Mouse (Mus musculus) MEL (cell line): ENCODE results near the gene Sclt1. TPM values are rescaled to one million over a fixed set of nuclear protein-coding genes. Genes with fewer than 3 reads are reported as not detected.

ENCODE experiments used
- DNase-seq: peaks from one replicate; pipeline ENCODE4 v3.0.0; 2011; ENCODE audit warnings: low read depth, low spot score
- H3K27ac ChIP-seq: 2 replicates; pipeline ENCODE4 v1.5.1; 2012; ENCODE audit warnings: low read depth, mild to moderate bottlenecking, control low read depth, low read length, moderate library complexity; ENCODE audit not compliant: control insufficient read depth
- H3K27me3 ChIP-seq, 2 experiments: fragments of 150-350 bp in 1 of 2; sonication (generic) in 1 of 2; 2 replicates each; pipeline ENCODE4 v1.6.1; 2012; ENCODE audit warnings: low read length in 2 of 2, mild to moderate bottlenecking in 2 of 2, improper control_type of control experiment in 1 of 2, moderate library complexity in 1 of 2; ENCODE audit not compliant: insufficient read depth in 2 of 2, control insufficient read depth in 1 of 2
- H3K36me3 ChIP-seq, 2 experiments: 2 replicates each; pipeline ENCODE4 v1.6.1; 2012 to 2014; ENCODE audit warnings: low read length in 2 of 2, improper control_type of control experiment in 1 of 2, inconsistent platforms in 1 of 2, mild to moderate bottlenecking in 1 of 2; ENCODE audit not compliant: insufficient read depth in 2 of 2, control insufficient read depth in 1 of 2
- H3K4me1 ChIP-seq, 2 experiments: fragments of 150-350 bp in 1 of 2; sonication (generic) in 1 of 2; 2 replicates each; pipeline ENCODE4 v1.6.1; 2012; ENCODE audit warnings: low read length in 2 of 2, improper control_type of control experiment in 1 of 2, mild to moderate bottlenecking in 1 of 2; ENCODE audit not compliant: insufficient read depth in 2 of 2, control insufficient read depth in 1 of 2
- H3K4me3 ChIP-seq, 2 experiments: fragments of 150-350 bp in 1 of 2; sonication (generic) in 1 of 2; 2 replicates each; pipeline ENCODE4 v1.5.1; 2012; ENCODE audit warnings: low read depth in 2 of 2, low read length in 2 of 2, mild to moderate bottlenecking in 2 of 2, moderate library complexity in 2 of 2, control low read depth in 1 of 2, improper control_type of control experiment in 1 of 2; ENCODE audit not compliant: control insufficient read depth in 1 of 2, insufficient read depth in 1 of 2
- H3K79me2 ChIP-seq: 2 replicates; pipeline ENCODE4 v1.6.1; 2012; ENCODE audit warnings: mild to moderate bottlenecking, low read length, moderate library complexity; ENCODE audit not compliant: control insufficient read depth, poor library complexity, insufficient read depth
- H3K9ac ChIP-seq: 2 replicates; pipeline ENCODE4 v1.6.1; 2012; ENCODE audit warnings: low read depth, mild to moderate bottlenecking, control low read depth, low read length, moderate library complexity; ENCODE audit not compliant: control insufficient read depth, poor library complexity, severe bottlenecking
- H3K9me3 ChIP-seq: fragments of 150-350 bp; sonication (generic); replicated peaks from 2 replicates; pipeline ENCODE4 v1.6.1; 2012; ENCODE audit warnings: mild to moderate bottlenecking, low read length, improper control_type of control experiment, moderate library complexity; ENCODE audit not compliant: insufficient read depth
- CHD1 ChIP-seq: IDR thresholded peaks from 2 replicates; pipeline ENCODE4 v1.6.1; 2012; ENCODE audit warnings: low read depth, mild to moderate bottlenecking, inconsistent platforms, low read length, improper control_type of control experiment
- ELF1 ChIP-seq: IDR thresholded peaks from 2 replicates; pipeline ENCODE4 v1.6.1; 2014; ENCODE audit warnings: low read depth, mild to moderate bottlenecking, inconsistent platforms, low read length, improper control_type of control experiment, moderate library complexity
- EP300 ChIP-seq, 2 experiments: IDR thresholded peaks; 2 replicates each; pipeline ENCODE4 v1.6.1; 2011; ENCODE audit warnings: improper control_type of control experiment in 2 of 2, low read length in 2 of 2, low read depth in 1 of 2, mild to moderate bottlenecking in 1 of 2
- GABPA ChIP-seq: IDR thresholded peaks from 2 replicates; pipeline ENCODE4 v1.6.1; 2012; ENCODE audit warnings: low read depth, mild to moderate bottlenecking, inconsistent platforms, low read length, improper control_type of control experiment, moderate library complexity
- GATA1 ChIP-seq: IDR thresholded peaks from 2 replicates; pipeline ENCODE4 v1.6.1; 2011; ENCODE audit warnings: low read depth, low read length, improper control_type of control experiment
- HCFC1 ChIP-seq: IDR thresholded peaks from 2 replicates; pipeline ENCODE4 v1.6.1; 2012; ENCODE audit warnings: low read depth, mild to moderate bottlenecking, inconsistent platforms, low read length, improper control_type of control experiment, moderate library complexity
- JUND ChIP-seq: IDR thresholded peaks from 2 replicates; pipeline ENCODE4 v1.6.1; 2011; ENCODE audit warnings: low read depth, mild to moderate bottlenecking, improper control_type of control experiment, low read length
- KAT2A ChIP-seq: conservative IDR thresholded peaks from 2 replicates; pipeline ENCODE4 v1.6.1; 2012; ENCODE audit warnings: low read depth, low read length, improper control_type of control experiment, inconsistent platforms
- MAFK ChIP-seq: IDR thresholded peaks from 2 replicates; pipeline ENCODE4 v1.6.1; 2011; ENCODE audit warnings: low read depth, mild to moderate bottlenecking, low read length, improper control_type of control experiment, borderline replicate concordance
- MAX ChIP-seq: IDR thresholded peaks from 2 replicates; pipeline ENCODE4 v1.6.1; 2011; ENCODE audit warnings: low read length, improper control_type of control experiment
- MAZ ChIP-seq: IDR thresholded peaks from 2 replicates; pipeline ENCODE4 v1.6.1; 2012; ENCODE audit warnings: low read depth, mild to moderate bottlenecking, inconsistent platforms, low read length, improper control_type of control experiment
- MEF2A ChIP-seq: IDR thresholded peaks from 2 replicates; pipeline ENCODE4 v1.6.1; 2014; ENCODE audit warnings: low read depth, mild to moderate bottlenecking, inconsistent platforms, low read length, improper control_type of control experiment; ENCODE audit not compliant: poor library complexity, insufficient replicate concordance, severe bottlenecking; ENCODE audit errors: extremely low read depth
- MYC ChIP-seq: IDR thresholded peaks from 2 replicates; pipeline ENCODE4 v1.6.1; 2011; ENCODE audit warnings: low read depth, mild to moderate bottlenecking, low read length, improper control_type of control experiment, moderate library complexity
- NELFE ChIP-seq: IDR thresholded peaks from 2 replicates; pipeline ENCODE4 v1.6.1; 2011; ENCODE audit warnings: low read depth, low read length, improper control_type of control experiment
- POLR2A ChIP-seq, 2 experiments: IDR thresholded peaks; 2 replicates each; pipeline ENCODE4 v1.6.1; 2011 to 2012; ENCODE audit warnings: low read length in 2 of 2, mild to moderate bottlenecking in 2 of 2, control low read depth in 1 of 2, improper control_type of control experiment in 1 of 2, low read depth in 1 of 2, moderate library complexity in 1 of 2; ENCODE audit not compliant: control insufficient read depth in 1 of 2, insufficient read depth in 1 of 2, poor library complexity in 1 of 2
- POLR2AphosphoS2 ChIP-seq: IDR thresholded peaks from 2 replicates; pipeline ENCODE4 v1.6.1; 2011; ENCODE audit warnings: low read length, improper control_type of control experiment
- RCOR1 ChIP-seq: IDR thresholded peaks from 2 replicates; pipeline ENCODE4 v1.6.1; 2012; ENCODE audit warnings: low read depth, mild to moderate bottlenecking, inconsistent platforms, low read length, improper control_type of control experiment
- SIN3A ChIP-seq: IDR thresholded peaks from 2 replicates; pipeline ENCODE4 v1.6.1; 2012; ENCODE audit warnings: low read length, improper control_type of control experiment, inconsistent platforms
- TBP ChIP-seq: IDR thresholded peaks from 2 replicates; pipeline ENCODE4 v1.8.0; 2011; ENCODE audit warnings: low read depth, low read length, improper control_type of control experiment
- TCF12 ChIP-seq: IDR thresholded peaks from 2 replicates; pipeline ENCODE4 v1.6.1; 2014; ENCODE audit warnings: low read depth, mild to moderate bottlenecking, inconsistent platforms, low read length, improper control_type of control experiment, moderate library complexity
- USF1 ChIP-seq: IDR thresholded peaks from 2 replicates; pipeline ENCODE4 v1.6.1; 2014; ENCODE audit warnings: low read depth, mild to moderate bottlenecking, inconsistent platforms, low read length, improper control_type of control experiment, moderate library complexity
- ZC3H11A ChIP-seq: IDR thresholded peaks from 2 replicates; pipeline ENCODE4 v1.6.1; 2012; ENCODE audit warnings: low read depth, mild to moderate bottlenecking, inconsistent platforms, low read length, improper control_type of control experiment
- ZKSCAN1 ChIP-seq: IDR thresholded peaks from 2 replicates; pipeline ENCODE4 v1.6.1; 2012; ENCODE audit warnings: low read depth, mild to moderate bottlenecking, inconsistent platforms, low read length, improper control_type of control experiment, moderate library complexity
- ZMIZ1 ChIP-seq: IDR thresholded peaks from 2 replicates; pipeline ENCODE4 v1.6.1; 2012; ENCODE audit warnings: low read depth, mild to moderate bottlenecking, inconsistent platforms, low read length, improper control_type of control experiment, moderate library complexity
- polyA plus RNA-seq, 2 experiments: library from polyadenylated mRNA; stranded (reverse) in 1 of 2; unstranded in 1 of 2; fragments of >175 nt in 1 of 2; fragments of >200 nt in 1 of 2; gene quantifications; 2 replicates each; pipeline versions ENCODE4 v1.2.1 to v1.2.4; 2012; ENCODE audit warnings: low replicate concordance in 2 of 2, low read depth in 1 of 2; ENCODE audit not compliant: insufficient read length in 2 of 2, insufficient read depth in 1 of 2, missing spikeins in 1 of 2
- total RNA-seq: library from RNA; depleted of rRNA; stranded (reverse); fragments of 300-350 nt; gene quantifications from 2 replicates; pipeline ENCODE4 v1.2.3, GENCODE M21; 2012

Gene Sclt1
- total and polyA plus RNA-seq, 3 experiments: 6.4 to 8.7 TPM; not detected in 1

GRCm38 (mm10) chr3:41602933-41603332 lies 139.4 kb downstream of the Sclt1 start:
- H3K27me3 ChIP-seq: no peaks in the 10 kb centered on the region
- H3K79me2 ChIP-seq: peaks cover 18% of the 10 kb centered on the region
- peaks cover 2 to 27% of the 10 kb centered on the region in 2 experiments; a peak in 3 of 4 replicates for H3K36me3 ChIP-seq
- no peaks in the 10 kb centered on the region for H3K9me3 ChIP-seq
- no peak overlapping the region for H3K9ac ChIP-seq
- TF ChIP-seq SIN3A (no peak), MYC (no peak), POLR2A (IDR thresholded peaks at IDR 0.05; ENCODE audit: control insufficient read depth in 1 of 2, insufficient read depth in 1 of 2, low read depth in 1 of 2, low read length in 2 of 2, poor library complexity in 1 of 2) (no peak; a peak in 2 of 4 replicates), MEF2A (no peak), KAT2A (no peak), ZMIZ1 (no peak), ZKSCAN1 (no peak), MAFK (no peak), MAX (no peak), ELF1 (no peak), RCOR1 (no peak), GATA1 (no peak), MAZ (no peak), EP300 (IDR thresholded peaks at IDR 0.05; ENCODE audit: low read depth in 1 of 2, low read length in 2 of 2) (no peak)
- TF ChIP-seq, all 39 proteins: peak for 0
- H3K27ac ChIP-seq: no peak overlapping the region
- no peak overlapping the region for H3K4me3 ChIP-seq
- DNase-seq: no peak
- H3K4me1 ChIP-seq: no peaks in the 10 kb centered on the region

GRCm38 (mm10) chr3:41601226-41602020 lies 140.9 kb downstream of the Sclt1 start:
- no peak overlapping the region for H3K27ac ChIP-seq
- no peaks in the 10 kb centered on the region for H3K9me3 ChIP-seq
- H3K9ac ChIP-seq: no peak overlapping the region
- H3K27me3 ChIP-seq: no peaks in the 10 kb centered on the region
- no peak for DNase-seq
- H3K4me3 ChIP-seq: no peak overlapping the region
- no peaks in the 10 kb centered on the region for H3K4me1 ChIP-seq
- H3K79me2 ChIP-seq: peaks cover 27% of the 10 kb centered on the region
- no peak for TF ChIP-seq SIN3A
- TF ChIP-seq HCFC1: no peak
- TF ChIP-seq ZC3H11A: no peak
- TF ChIP-seq JUND: no peak
- TF ChIP-seq ZKSCAN1: no peak
- no peak for TF ChIP-seq TCF12
- TF ChIP-seq CHD1: no peak
- no peak for TF ChIP-seq USF1
- TF ChIP-seq NELFE: no peak
- no peak for TF ChIP-seq TBP
- TF ChIP-seq POLR2AphosphoS2: no peak
- TF ChIP-seq GABPA: no peak
- H3K36me3 ChIP-seq: peaks cover 2 to 25% of the 10 kb centered on the region in 2 experiments; a peak in 3 of 4 replicates
